Mouse (Mus musculus): ENCODE data around the gene Crygn.

DNA sequence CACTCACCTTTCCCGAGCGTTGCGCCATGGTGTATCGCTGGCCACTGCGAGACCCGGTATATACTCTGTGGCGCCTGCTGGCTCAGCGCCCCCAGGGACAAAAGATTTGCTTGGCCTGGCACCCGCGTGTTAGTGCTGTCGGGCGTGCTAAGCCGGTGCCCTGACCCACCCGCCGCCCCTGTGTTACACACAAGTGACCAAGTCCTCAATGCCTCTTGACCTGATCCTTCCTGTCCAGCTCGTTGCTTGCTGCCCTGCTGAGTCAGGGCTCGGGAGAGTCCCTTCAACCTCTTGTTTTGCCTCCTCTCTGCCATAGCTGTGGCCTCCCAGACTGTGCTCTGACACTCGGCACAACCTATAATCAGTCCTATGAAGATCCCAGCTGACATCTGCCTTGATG is at the start of gene Crygn:
- TF ChIP-seq CTCF (IDR thresholded peaks at IDR 0.05; ENCODE audit: extremely low read depth, insufficient read depth, low read length) (no peak), POLR2A (IDR thresholded peaks at IDR 0.05; ENCODE audit: extremely low read depth, insufficient read depth, low read length) (no peak)
